Mouse (Mus musculus): ENCODE measurements around the gene Prdm9. TPM values are rescaled to one million over a fixed set of nuclear protein-coding genes. Genes with fewer than 3 reads are reported as not detected.

Gene Prdm9
- polyA plus RNA-seq, 1 experiment from 2014 or later, result 3.8 TPM

GRCm38 (mm10) chr17:15526304-15526703 is 37.9 kb downstream of the Prdm9 start:
- Histone ChIP-seq H3K4me1 (peaks cover 9% of the 10 kb centered on the region), H3K4me2 (replicated peaks) (peak overlapping the region; percentile 73), H3K36me3 (peaks cover 24% of the 10 kb centered on the region), H3K27me3 (replicated peaks) (no peaks in the 10 kb centered on the region), H3K4me3 (peak overlapping the region; percentile 94), H3K9ac (peak overlapping the region; percentile 90), H3K9me3 (no peaks in the 10 kb centered on the region), H3K27ac (no peak overlapping the region)
- 13% methylated on average over 10 of the region's 10 CpGs for WGBS
- ATAC-seq (ENCODE audit: low FRiP score, low read depth), result no peak

GRCm38 (mm10) chr17:15518766-15519165 is 45.4 kb downstream of the Prdm9 start:
- H3K4me1 ChIP-seq, result no peaks in the 10 kb centered on the region
- 89% methylated on average over 1 of the region's 1 CpGs for WGBS
- no peaks in the 10 kb centered on the region for H3K27me3 ChIP-seq (replicated peaks)
- H3K9ac ChIP-seq, result no peak overlapping the region
- H3K4me2 ChIP-seq (replicated peaks), result no peak overlapping the region
- no peak for ATAC-seq (ENCODE audit: low FRiP score, low read depth)
- H3K36me3 ChIP-seq, result peaks cover 81% of the 10 kb centered on the region
- H3K4me3 ChIP-seq, result no peak overlapping the region
- H3K9me3 ChIP-seq, result no peaks in the 10 kb centered on the region
- H3K27ac ChIP-seq, result no peak overlapping the region

- no peak for ATAC-seq (ENCODE audit: low FRiP score, low read depth)
- Histone ChIP-seq H3K4me1 (no peaks in the 10 kb centered on the region), H3K36me3 (peaks cover 82% of the 10 kb centered on the region), H3K4me3 (no peak overlapping the region), H3K9ac (no peak overlapping the region), H3K27ac (no peak overlapping the region), H3K27me3 (replicated peaks) (no peaks in the 10 kb centered on the region), H3K9me3 (no peaks in the 10 kb centered on the region), H3K4me2 (replicated peaks) (no peak overlapping the region)
- WGBS, result 94% methylated on average over 5 of the region's 5 CpGs
Observed at GRCm38 (mm10) chr17:15518186-15518585, 46.0 kb downstream of the Prdm9 start.

GRCm38 (mm10) chr17:15517776-15518175 is 46.4 kb downstream of the Prdm9 start:
- peaks cover 82% of the 10 kb centered on the region for H3K36me3 ChIP-seq
- no peak overlapping the region for H3K4me2 ChIP-seq (replicated peaks)
- H3K27me3 ChIP-seq (replicated peaks), result no peaks in the 10 kb centered on the region
- H3K9me3 ChIP-seq, result no peaks in the 10 kb centered on the region
- H3K4me3 ChIP-seq, result no peak overlapping the region
- no peaks in the 10 kb centered on the region for H3K4me1 ChIP-seq
- H3K9ac ChIP-seq, result no peak overlapping the region
- H3K27ac ChIP-seq, result no peak overlapping the region
- no peak for ATAC-seq (ENCODE audit: low FRiP score, low read depth)
- 80% methylated on average over 5 of the region's 5 CpGs for WGBS

GRCm38 (mm10) chr17:15510694-15511093 is 53.5 kb downstream of the Prdm9 start:
- WGBS, result 48% methylated on average over 2 of the region's 2 CpGs
- H3K36me3 ChIP-seq, result peaks cover 90% of the 10 kb centered on the region
- no peaks in the 10 kb centered on the region for H3K9me3 ChIP-seq
- H3K4me1 ChIP-seq, result no peaks in the 10 kb centered on the region
- no peak for ATAC-seq (ENCODE audit: low FRiP score, low read depth)
- H3K27me3 ChIP-seq (replicated peaks), result no peaks in the 10 kb centered on the region
- H3K27ac ChIP-seq, result no peak overlapping the region
- H3K4me3 ChIP-seq, result no peak overlapping the region
- H3K4me2 ChIP-seq (replicated peaks), result no peak overlapping the region
- no peak overlapping the region for H3K9ac ChIP-seq

GRCm38 (mm10) chr17:15499656-15500394 is 64.3 kb downstream of the Prdm9 start, which contains the start of the genes Psmb1 and Tbp:
Gene Psmb1, minus strand, starts transcription at chr17:15499751.
Gene Tbp, plus strand, starts transcription at chr17:15499888.
- Histone ChIP-seq H3K36me3 (peaks cover 19% of the 10 kb centered on the region), H3K4me3 (peak within 1 kb of the TSS; percentile 96), H3K9me3 (no peaks in the 10 kb centered on the region), H3K9ac (peak within 1 kb of the TSS; percentile 89), H3K27me3 (replicated peaks) (no peaks in the 10 kb centered on the region), H3K4me2 (replicated peaks) (peak within 1 kb of the TSS; percentile 92), H3K27ac (peak within 1 kb of the TSS; percentile 37; the same call in 1 of the 2 replicates), H3K4me1 (peaks cover 36% of the 10 kb centered on the region)
- ATAC-seq (ENCODE audit: low FRiP score, low read depth), result peak; percentile 95
- WGBS, result under 1% methylated on average over 63 of the region's 63 CpGs

- no peak overlapping the region for H3K27ac ChIP-seq
- H3K36me3 ChIP-seq, result peaks cover 12% of the 10 kb centered on the region
- H3K9ac ChIP-seq, result no peak overlapping the region
- 48% methylated on average over 7 of the region's 7 CpGs for WGBS
- peak overlapping the region; percentile 92 for H3K4me2 ChIP-seq (replicated peaks)
- H3K4me1 ChIP-seq, result peaks cover 36% of the 10 kb centered on the region
- H3K27me3 ChIP-seq (replicated peaks), result no peaks in the 10 kb centered on the region
- no peaks in the 10 kb centered on the region for H3K9me3 ChIP-seq
- no peak for ATAC-seq (ENCODE audit: low FRiP score, low read depth)
- peak overlapping the region; percentile 82 for H3K4me3 ChIP-seq
Observed at GRCm38 (mm10) chr17:15498753-15499113, 65.4 kb downstream of the Prdm9 start.

GRCm38 (mm10) chr17:15497882-15498752 is 66.0 kb downstream of the Prdm9 start:
- Histone ChIP-seq H3K9ac (peak overlapping the region; percentile 86), H3K4me3 (peak overlapping the region; percentile 82), H3K4me2 (replicated peaks) (peak overlapping the region; percentile 92), H3K27ac (peak overlapping the region; percentile 85), H3K4me1 (peaks cover 36% of the 10 kb centered on the region), H3K9me3 (no peaks in the 10 kb centered on the region), H3K27me3 (replicated peaks) (no peaks in the 10 kb centered on the region), H3K36me3 (peaks cover 16% of the 10 kb centered on the region)
- ATAC-seq (ENCODE audit: low FRiP score, low read depth), result peak; percentile 91
- under 1% methylated on average over 50 of the region's 50 CpGs for WGBS

Other genes with a start within 250 kb of the Prdm9 start
- gene Dll1, start 187.5 kb downstream of the Prdm9 start, polyA plus RNA-seq (2016; fragmentation: Nextera tagmentation; extraction: Ambion mirVana), result 77.5 and 80.4 TPM in 2 replicates
- gene Fam120b, start 168.2 kb downstream of the Prdm9 start, polyA plus RNA-seq (2016; fragmentation: Nextera tagmentation; extraction: Ambion mirVana), result 40.8 and 44.5 TPM in 2 replicates
- 248 and 252 TPM in 2 replicates for gene Psmb1, start 64.6 kb downstream of the Prdm9 start, polyA plus RNA-seq (2016; fragmentation: Nextera tagmentation; extraction: Ambion mirVana)
- 56.1 and 60.4 TPM in 2 replicates for gene Tbp, start 64.5 kb downstream of the Prdm9 start, polyA plus RNA-seq (2016; fragmentation: Nextera tagmentation; extraction: Ambion mirVana)
- gene Pdcd2, start 37.1 kb downstream of the Prdm9 start, polyA plus RNA-seq (2016; fragmentation: Nextera tagmentation; extraction: Ambion mirVana), result 66.3 and 70.3 TPM in 2 replicates
- 38.0 and 40.4 TPM in 2 replicates for gene Chd1, start 140.6 kb upstream of the Prdm9 start, polyA plus RNA-seq (2016; fragmentation: Nextera tagmentation; extraction: Ambion mirVana)

All from neural tube, embryonic 12.5 days (tissue).